Comparison of ENCODE assay signal across 15 mouse cellular contexts in genomic region chr6:51434270-51434669, GRCm38 (mm10). TPM values are rescaled to one million over a fixed set of nuclear protein-coding genes. Genes with fewer than 3 reads are reported as not detected.
DNase-seq lines count a peak whose midpoint lies in the region; ATAC-seq lines count a peak whose summit lies in the region.
"Had no signal": no experiment of that assay in that cellular context is flagged by ENCODE, and none has a peak within 500 bp of the region (broad histone marks: within the 10 kb centered on the region; RNA-seq: fewer than 3 reads in every experiment).

No protein-coding gene starts in this region.

- no peaks in the 10 kb centered on the region for H3K9me3 ChIP-seq in heart, embryonic 14.5 days (ENCODE audit: control insufficient read depth, low read length)
- no peaks in the 10 kb centered on the region for H3K9me3 ChIP-seq in midbrain, embryonic 14.5 days (ENCODE audit: control insufficient read depth, low read length)
- H3K9me3 ChIP-seq: limb, embryonic 15.5 days had no signal

- H3K4me3 ChIP-seq in heart, embryonic 14.5 days (ENCODE audit: control insufficient read depth in 1 of 2, insufficient read depth in 1 of 2, low read depth in 1 of 2, low read length in 2 of 2), result no peak overlapping the region
- peak overlapping the region; percentile 61 for H3K4me3 ChIP-seq in midbrain, embryonic 14.5 days (replicated peaks; ENCODE audit: low read depth, low read length)

- H3K4me1 ChIP-seq in heart, embryonic 14.5 days (ENCODE audit: control insufficient read depth in 2 of 2, insufficient read depth in 2 of 2, low read length in 2 of 2), result peaks cover 25 to 34% of the 10 kb centered on the region in 2 experiments
- 0 out of 2 replicates have a peak, but pooled peaks cover 4% of the 10 kb centered on the region for H3K4me1 ChIP-seq in midbrain, embryonic 14.5 days (ENCODE audit: control insufficient read depth, insufficient read depth, low read length)

- H3K36me3 ChIP-seq in heart, embryonic 14.5 days (ENCODE audit: control insufficient read depth, insufficient read depth, low read length), result no peaks in the 10 kb centered on the region
- no peaks in the 10 kb centered on the region for H3K36me3 ChIP-seq in midbrain, embryonic 14.5 days (ENCODE audit: control insufficient read depth, insufficient read depth, low read length)
- H3K36me3 ChIP-seq: limb, embryonic 15.5 days had no signal

- DNase-seq in heart, postnatal 10 days, result no peak
- peak; percentile 20 for DNase-seq in urinary bladder, postnatal 14 days (ENCODE audit: low spot score)
- DNase-seq in urinary bladder, postnatal 25 days (ENCODE audit: low spot score), result no peak
- no peak for DNase-seq in midbrain, embryonic 14.5 days
- no peak for DNase-seq in retina, postnatal 1 day
- DNase-seq in frontal cortex, postnatal 36 days (ENCODE audit: low spot score in 2 of 2), result no peak
- no peak for DNase-seq in heart, postnatal 4 days
- DNase-seq: adrenal gland, postnatal 14 days; cerebellum, adult 11-12 months; embryo, embryonic 11 days; heart, adult 18-20 months; kidney, adult 2 months; lung, postnatal 14 days had no signal

- no peak for ATAC-seq in heart, embryonic 14.5 days (ENCODE audit: insufficient number of reproducible peaks, insufficient read depth, low FRiP score, low read depth)
- no peak for ATAC-seq in midbrain, embryonic 14.5 days (ENCODE audit: low FRiP score, low TSS enrichment)

- 0 out of 2 replicates have a peak overlapping the region, but pooled peaks have one; percentile 91 for H3K4me2 ChIP-seq in heart, embryonic 14.5 days (ENCODE audit: low read length)
- peak overlapping the region; percentile 86 for H3K4me2 ChIP-seq in midbrain, embryonic 14.5 days (ENCODE audit: low read length)
- H3K4me2 ChIP-seq: limb, embryonic 15.5 days had no signal

- H3K27me3 ChIP-seq in heart, embryonic 14.5 days (ENCODE audit: control insufficient read depth, insufficient read depth, low read length), result 0 out of 2 replicates have a peak, but pooled peaks cover 15% of the 10 kb centered on the region
- H3K27me3 ChIP-seq in midbrain, embryonic 14.5 days (ENCODE audit: control insufficient read depth, insufficient read depth, low read length), result no peaks in the 10 kb centered on the region; the same call in 1 of the 2 replicates

- intact Hi-C loops in heart, postnatal 10 days (cut with DNase I), result no loop called here

- H3K27ac ChIP-seq in heart, embryonic 14.5 days (replicated peaks in 1 of 2; ENCODE audit: control insufficient read depth in 1 of 2, insufficient read depth in 1 of 2, low read depth in 2 of 2, low read length in 2 of 2), result no peak overlapping the region
- H3K27ac ChIP-seq in midbrain, embryonic 14.5 days (replicated peaks; ENCODE audit: low read depth, low read length), result no peak overlapping the region
- H3K27ac ChIP-seq: limb, embryonic 15.5 days had no signal

- WGBS in heart, embryonic 14.5 days, result 47% methylated on average over 7 of the region's 7 CpGs
- 49% methylated on average over 7 of the region's 7 CpGs for WGBS in midbrain, embryonic 14.5 days

- no peak overlapping the region for H3K9ac ChIP-seq in heart, embryonic 14.5 days (ENCODE audit: low read length)
- no peak overlapping the region for H3K9ac ChIP-seq in midbrain, embryonic 14.5 days (replicated peaks; ENCODE audit: low read length)
- H3K9ac ChIP-seq: limb, embryonic 15.5 days had no signal

RNA-seq across cellular contexts. Expression of gene Nfe2l3, which starts 1.8 kb away (rescaled TPM):
- 4.1 and 4.3 TPM in 2 replicates for polyA plus RNA-seq in heart, embryonic 14.5 days (2014; fragmentation: Nextera tagmentation; extraction: Ambion mirVana)
- 1 to 10 TPM in 1 of 2 experiments, under 1 TPM in 1; 0.36 to 1.4 TPM for total RNA-seq in heart, postnatal 10 days (2021)
- polyA plus RNA-seq in midbrain, embryonic 14.5 days (2014; fragmentation: Nextera tagmentation; extraction: Ambion mirVana), result 8.2 and 9.0 TPM in 2 replicates
- 1 to 10 TPM; 1.1 to 2.2 TPM for total RNA-seq in heart, postnatal 4 days (2021)

RNA-seq across cellular contexts. Expression of gene Hnrnpa2b1, which starts 35.4 kb away (rescaled TPM):
- polyA plus RNA-seq in heart, embryonic 14.5 days (2014; fragmentation: Nextera tagmentation; extraction: Ambion mirVana), result 638 and 739 TPM in 2 replicates
- total RNA-seq in heart, postnatal 10 days (2021), result 100 to 1,000 TPM; 510 to 554 TPM
- 859 and 918 TPM in 2 replicates for polyA plus RNA-seq in midbrain, embryonic 14.5 days (2014; fragmentation: Nextera tagmentation; extraction: Ambion mirVana)
- total RNA-seq in heart, postnatal 4 days (2021), result 100 to 1,000 TPM; 646 to 668 TPM

RNA-seq across cellular contexts. Expression of gene Cbx3, which starts 35.9 kb away (rescaled TPM):
- 333 and 340 TPM in 2 replicates for polyA plus RNA-seq in heart, embryonic 14.5 days (2014; fragmentation: Nextera tagmentation; extraction: Ambion mirVana)
- 100 to 1,000 TPM; 113 to 126 TPM for total RNA-seq in heart, postnatal 10 days (2021)
- polyA plus RNA-seq in midbrain, embryonic 14.5 days (2014; fragmentation: Nextera tagmentation; extraction: Ambion mirVana), result 518 and 525 TPM in 2 replicates
- 100 to 1,000 TPM; 172 to 178 TPM for total RNA-seq in heart, postnatal 4 days (2021)
